Mouse (Mus musculus): Measurements from ENCODE around the gene Gm21083.
"Not testable (repeated sequence)": the region's sequence is repeated elsewhere in the genome, so short reads cannot be mapped to it uniquely, and the experiment has no call there.

Gm21083 gene

GRCm38 (mm10) chr5:15628136-15628535 is 51.0 kb downstream of the Gm21083 start:
- not testable (repeated sequence) for DNase-seq (ENCODE audit: low spot score)

DNA sequence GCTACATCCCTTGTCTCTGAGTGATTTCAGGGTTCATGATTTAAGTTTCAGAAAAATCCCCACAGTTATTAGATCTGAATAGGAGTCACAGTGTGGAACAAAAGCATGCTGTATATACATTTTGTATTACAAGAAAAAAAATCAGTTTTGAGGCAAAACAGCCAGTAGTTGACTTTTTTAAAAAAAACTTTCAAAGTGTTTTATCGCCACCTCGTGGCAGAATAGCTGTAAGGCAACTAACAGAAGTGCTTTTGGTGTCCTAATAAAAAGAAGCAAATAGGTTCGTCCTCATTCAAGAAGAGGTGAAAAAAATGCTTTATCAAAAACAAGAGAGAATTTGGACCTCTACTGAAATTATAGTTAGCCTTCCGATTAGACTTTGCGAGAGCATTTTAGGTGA is 52.9 kb downstream of the Gm21083 start:
- DNase-seq (ENCODE audit: low spot score): not testable (repeated sequence)

All from lung, postnatal 25 days (tissue).